Mouse (Mus musculus) spleen, adult 2 months (tissue): ENCODE data around the gene Lrp6. TPM values are rescaled to one million over a fixed set of nuclear protein-coding genes. Genes with fewer than 3 reads are reported as not detected.

Experiments used
- DNase-seq, 2 experiments: peaks; one replicate each; pipeline versions ENCODE4 v3.0.0 to v3.0.0-alpha.2; 2012 to 2021; ENCODE audit warnings: low spot score in 2 of 2, low read depth in 1 of 2
- H3K27ac ChIP-seq: fragments of 200-500 bp; 2 replicates; pipeline ENCODE4 v1.5.1; 2012; ENCODE audit warnings: low read length, inconsistent platforms; ENCODE audit not compliant: insufficient read depth
- H3K27me3 ChIP-seq: fragments of 200-500 bp; 2 replicates; pipeline ENCODE4 v1.6.1; 2012; ENCODE audit warnings: mild to moderate bottlenecking, moderate library complexity, low read length, inconsistent platforms; ENCODE audit not compliant: control insufficient read depth, insufficient read depth
- H3K36me3 ChIP-seq: fragments of 200-500 bp; 2 replicates; pipeline ENCODE4 v1.6.1; 2012; ENCODE audit warnings: mild to moderate bottlenecking, low read length, inconsistent platforms; ENCODE audit not compliant: control insufficient read depth, insufficient read depth
- H3K4me1 ChIP-seq: fragments of 200-500 bp; 2 replicates; pipeline ENCODE4 v1.6.1; 2011; ENCODE audit warnings: inconsistent platforms; ENCODE audit not compliant: control insufficient read depth, insufficient read depth, insufficient read length
- H3K4me3 ChIP-seq: fragments of 200-500 bp; 2 replicates; pipeline ENCODE4 v1.5.1; 2011; ENCODE audit warnings: mild to moderate bottlenecking, inconsistent platforms; ENCODE audit not compliant: insufficient read depth, insufficient read length; ENCODE audit errors: extremely low read depth
- CTCF ChIP-seq: fragments of 200-500 bp; IDR thresholded peaks from 2 replicates; pipeline ENCODE4 v1.5.1; 2011; ENCODE audit warnings: mild to moderate bottlenecking, inconsistent platforms; ENCODE audit not compliant: insufficient read depth, insufficient read length, insufficient replicate concordance; ENCODE audit errors: extremely low read depth
- POLR2A ChIP-seq: fragments of 200-500 bp; IDR thresholded peaks from 2 replicates; pipeline ENCODE4 v1.6.1; 2011; ENCODE audit warnings: low read depth, low read length, inconsistent platforms
- WGBS: fragments of 180-500 bp; shearing (Covaris S2); methylation state at CpG from one replicate; pipeline ENCODE4 v1.1.7; 2018; 5-methylcytosine and 5-hydroxymethylcytosine counted together
- polyA plus RNA-seq: library from polyadenylated mRNA; depleted of rRNA; stranded (reverse); fragments of >200 nt; gene quantifications from 2 replicates; pipeline ENCODE4 v1.2.3, GENCODE M21; 2012

Lrp6 gene
- polyA plus RNA-seq, 1 experiment: 10.8 TPM

GRCm38 (mm10) chr6:134486318-134486717, 80.4 kb downstream of the Lrp6 start:
- no peak overlapping the region for H3K4me3 ChIP-seq
- H3K4me1 ChIP-seq: no peaks in the 10 kb centered on the region
- H3K27me3 ChIP-seq: no peaks in the 10 kb centered on the region
- H3K27ac ChIP-seq: no peak overlapping the region
- no peak for TF ChIP-seq POLR2A
- TF ChIP-seq CTCF: no peak
- 97% methylated on average over 9 of the region's 9 CpGs for WGBS
- DNase-seq: no peak
- H3K36me3 ChIP-seq: peaks cover 19% of the 10 kb centered on the region

- DNase-seq: no peak
- H3K27ac ChIP-seq: no peak overlapping the region
- H3K27me3 ChIP-seq: no peaks in the 10 kb centered on the region
- TF ChIP-seq CTCF: no peak
- TF ChIP-seq POLR2A: no peak
- H3K4me1 ChIP-seq: no peaks in the 10 kb centered on the region
- H3K4me3 ChIP-seq: no peak overlapping the region
- WGBS: 96% methylated on average over 10 of the region's 10 CpGs
- peaks cover 16% of the 10 kb centered on the region for H3K36me3 ChIP-seq
Measured at GRCm38 (mm10) chr6:134479481-134479880, 87.3 kb downstream of the Lrp6 start.

- TF ChIP-seq CTCF (no peak), POLR2A (no peak)
- WGBS: 91% methylated on average over 7 of the region's 7 CpGs
- Histone ChIP-seq H3K27me3 (no peaks in the 10 kb centered on the region), H3K4me1 (no peaks in the 10 kb centered on the region), H3K36me3 (peaks cover 4% of the 10 kb centered on the region), H3K27ac (no peak overlapping the region), H3K4me3 (no peak overlapping the region)
- DNase-seq: no peak
Measured at GRCm38 (mm10) chr6:134473143-134473561, 93.6 kb downstream of the Lrp6 start.

- DNase-seq: no peak
- TF ChIP-seq CTCF (no peak), POLR2A (no peak)
- 75% methylated on average over 14 of the region's 14 CpGs for WGBS
- Histone ChIP-seq H3K36me3 (peaks cover 9% of the 10 kb centered on the region), H3K4me3 (no peak overlapping the region), H3K4me1 (no peaks in the 10 kb centered on the region), H3K27me3 (no peaks in the 10 kb centered on the region), H3K27ac (no peak overlapping the region)
Measured at GRCm38 (mm10) chr6:134470857-134471256, 95.9 kb downstream of the Lrp6 start.

- TF ChIP-seq POLR2A: no peak
- H3K27ac ChIP-seq: no peak overlapping the region
- DNase-seq: no peak
- H3K4me3 ChIP-seq: no peak overlapping the region
- 89% methylated on average over 2 of the region's 2 CpGs for WGBS
- peaks cover 17% of the 10 kb centered on the region for H3K36me3 ChIP-seq
- no peaks in the 10 kb centered on the region for H3K4me1 ChIP-seq
- no peaks in the 10 kb centered on the region for H3K27me3 ChIP-seq
Measured at GRCm38 (mm10) chr6:134469297-134469696, 97.5 kb downstream of the Lrp6 start.

- Histone ChIP-seq H3K4me1 (no peaks in the 10 kb centered on the region), H3K27me3 (no peaks in the 10 kb centered on the region), H3K36me3 (peaks cover 21% of the 10 kb centered on the region), H3K4me3 (no peak overlapping the region), H3K27ac (no peak overlapping the region)
- 94% methylated on average over 10 of the region's 10 CpGs for WGBS
- TF ChIP-seq POLR2A (no peak), CTCF (no peak)
- no peak for DNase-seq
Measured at GRCm38 (mm10) chr6:134466671-134467229, 100.0 kb downstream of the Lrp6 start.

GRCm38 (mm10) chr6:134461175-134461574, 105.6 kb downstream of the Lrp6 start:
- TF ChIP-seq POLR2A (no peak), CTCF (no peak)
- no peak for DNase-seq
- 91% methylated on average over 6 of the region's 6 CpGs for WGBS
- Histone ChIP-seq H3K4me1 (no peaks in the 10 kb centered on the region), H3K27me3 (no peaks in the 10 kb centered on the region), H3K36me3 (peaks cover 30% of the 10 kb centered on the region), H3K4me3 (no peak overlapping the region), H3K27ac (no peak overlapping the region)
